Mouse (Mus musculus) gastrocnemius, postnatal 36 days (tissue): Measurements from ENCODE around the gene Aars. TPM values are rescaled to one million over a fixed set of nuclear protein-coding genes. Genes with fewer than 3 reads are reported as not detected.
"Not testable (repeated sequence)": the region's sequence is repeated elsewhere in the genome, so short reads cannot be mapped to it uniquely, and the experiment has no call there.

Experiments
- DNase-seq, 2 experiments: peaks; one replicate each; pipeline ENCODE4 v3.0.0; 2022
- intact Hi-C: fragments of 180-260 bp; cut with DNase I; formaldehyde crosslinking; loops from one replicate; pipeline ENCODE4 v1.15.1; 2025
- long read RNA-seq, 2 experiments: library from polyadenylated mRNA; stranded (forward); transcript quantifications; one replicate each; pipeline ENCODE4 v2.0.0; 2021
- total RNA-seq, 2 experiments: library from RNA; stranded (reverse); gene quantifications; 2 replicates each; pipeline ENCODE4 v1.2.3; 2021

Aars gene
- total RNA-seq: 10 to 100 TPM; 41.0 to 41.4 TPM
- long read RNA-seq, experiment 1, full-length matches to known transcripts: 9 of 39 reads
- long read RNA-seq, experiment 1, partial matches to known transcripts: 19 of 39 reads
- long read RNA-seq, experiment 1, other reads (novel, unspliced or antisense): 11 of 39 reads
- long read RNA-seq, experiment 2, full-length matches to known transcripts: 16 of 54 reads
- long read RNA-seq, experiment 2, partial matches to known transcripts: 23 of 54 reads
- long read RNA-seq, experiment 2, other reads (novel, unspliced or antisense): 15 of 54 reads

- intact Hi-C loops: no loop called here
- no peak for DNase-seq
Measured at GRCm38 (mm10) chr8:111032916-111033315, at the start of gene Aars. Gene Aars, plus strand, starts transcription at chr8:111033144.

GRCm38 (mm10) chr8:110987805-110988744, 44.9 kb upstream of the Aars start:
- DNase-seq: no peak
- intact Hi-C loops: no loop called here

GRCm38 (mm10) chr8:110990017-110990416, 42.9 kb upstream of the Aars start:
- no peak for DNase-seq
- intact Hi-C loops: no loop called here

- DNase-seq: no peak
- intact Hi-C loops: no loop called here
Measured at GRCm38 (mm10) chr8:110996641-110997430, 36.1 kb upstream of the Aars start.

GRCm38 (mm10) chr8:110997547-110998531, 35.1 kb upstream of the Aars start, which contains the start of gene Ddx19a:
Gene Ddx19a, minus strand, starts transcription at chr8:110997800.
- intact Hi-C loops: no loop called here
- DNase-seq: peak; percentile 77 to 79

- DNase-seq, intact Hi-C loops: not testable (repeated sequence)
Measured at GRCm38 (mm10) chr8:111010230-111010991, 22.5 kb upstream of the Aars start.

- intact Hi-C loops, DNase-seq: not testable (repeated sequence)
Measured at GRCm38 (mm10) chr8:111026609-111027008, 6.3 kb upstream of the Aars start.

- intact Hi-C loops: no loop called here
- DNase-seq: peak; percentile 67 to 72
Measured at GRCm38 (mm10) chr8:111027391-111027937, 5.5 kb upstream of the Aars start.

GRCm38 (mm10) chr8:111029589-111029988, 3.4 kb upstream of the Aars start:
- intact Hi-C loops: no loop called here
- DNase-seq: no peak

GRCm38 (mm10) chr8:111030045-111030444, 2.9 kb upstream of the Aars start:
- no peak for DNase-seq
- intact Hi-C loops: no loop called here

- no peak for DNase-seq
- intact Hi-C loops: no loop called here
Measured at GRCm38 (mm10) chr8:111031572-111031971, 1.4 kb upstream of the Aars start, which contains the start of gene Ddx19b. Gene Ddx19b, minus strand, starts transcription at chr8:111031751.

GRCm38 (mm10) chr8:111033482-111034215, 705 bp downstream of the Aars start:
- intact Hi-C loops: no loop called here
- peak; percentile 91 to 98 for DNase-seq

- no peak for DNase-seq
- intact Hi-C loops: no loop called here
Measured at GRCm38 (mm10) chr8:111034276-111034675, 1.3 kb downstream of the Aars start.

GRCm38 (mm10) chr8:111036591-111036990, 3.6 kb downstream of the Aars start:
- no peak for DNase-seq
- intact Hi-C loops: loop anchor here (2.0 kb wide), 1 partner anchor 16 kb away; no protein-coding TSS in a partner anchor

GRCm38 (mm10) chr8:111042546-111042945, 9.6 kb downstream of the Aars start:
- intact Hi-C loops: no loop called here
- no peak for DNase-seq

GRCm38 (mm10) chr8:111044003-111044734, 11.2 kb downstream of the Aars start:
- no peak for DNase-seq
- intact Hi-C loops: no loop called here

- intact Hi-C loops: loop anchor here (5.0 kb wide), 1 partner anchor 34 kb away; no protein-coding TSS in a partner anchor
- no peak for DNase-seq
Measured at GRCm38 (mm10) chr8:111048694-111049093, 15.8 kb downstream of the Aars start.
